Mouse (Mus musculus) retina, postnatal 1 day (tissue): ENCODE measurements around the gene Osbpl7.

ENCODE experiments used
- DNase-seq: peaks from one replicate; pipeline ENCODE4 v3.0.0-alpha.2; 2012

Gene Osbpl7

DNA sequence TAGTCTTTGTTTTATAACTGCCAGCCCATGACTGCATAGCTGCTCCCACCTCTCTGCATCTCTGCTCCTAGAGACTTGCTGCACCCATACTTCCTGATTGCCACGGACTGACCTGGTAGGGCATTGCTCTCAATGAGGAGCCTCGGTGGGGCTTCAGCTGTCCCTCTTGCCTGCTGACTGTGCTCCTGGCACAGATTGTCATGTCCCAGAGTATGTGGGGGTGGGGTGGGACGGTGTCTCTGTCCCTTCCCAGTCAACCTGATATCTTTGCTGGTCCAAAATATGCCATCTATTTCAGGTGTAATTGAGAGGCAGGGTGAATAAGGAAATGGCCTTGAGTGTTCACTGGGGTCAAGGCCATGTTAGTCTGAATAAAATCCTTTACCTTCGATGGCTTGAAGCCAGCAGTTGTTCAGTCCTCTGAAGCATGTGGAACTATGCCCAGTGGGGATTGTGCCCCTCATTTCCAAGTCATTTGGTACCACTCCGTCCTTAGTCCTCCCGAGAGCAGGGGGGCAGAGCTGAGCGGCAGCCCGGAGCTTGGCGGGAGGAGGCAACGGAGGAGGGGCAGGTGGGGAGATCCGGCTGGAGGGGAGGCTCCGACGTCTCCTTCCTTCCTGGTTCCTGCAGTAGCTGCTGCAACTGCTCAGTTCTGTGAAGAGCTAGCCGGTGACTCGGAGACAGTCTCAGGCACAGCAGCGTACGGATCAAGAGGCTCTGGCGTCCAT lies at the start of gene Osbpl7:
TSS of gene Osbpl7 (plus strand) at position 413 of the 728 bp plus-strand sequence.
- peak; percentile 86 for DNase-seq

DNA sequence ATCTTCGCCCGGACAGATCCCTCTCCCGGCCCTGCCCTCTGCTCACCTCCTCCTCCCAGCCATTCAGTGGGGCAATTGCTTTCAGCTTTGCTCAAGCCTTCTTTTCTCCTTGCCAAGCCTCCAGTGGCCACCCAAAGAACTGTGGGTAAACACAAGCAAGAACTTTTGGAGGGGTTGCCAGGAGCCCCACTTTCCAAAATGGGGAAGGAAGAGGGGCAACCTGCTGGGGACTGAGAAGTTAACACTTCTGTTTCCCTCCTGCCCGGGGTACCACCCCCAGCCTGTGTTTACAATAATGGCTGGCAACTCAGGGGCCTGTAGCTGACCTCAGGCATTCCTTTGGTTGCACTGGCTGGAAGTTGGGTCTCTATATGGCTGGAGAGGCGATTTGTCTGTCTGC lies 47.3 kb upstream of the Osbpl7 start:
- no peak for DNase-seq

DNA sequence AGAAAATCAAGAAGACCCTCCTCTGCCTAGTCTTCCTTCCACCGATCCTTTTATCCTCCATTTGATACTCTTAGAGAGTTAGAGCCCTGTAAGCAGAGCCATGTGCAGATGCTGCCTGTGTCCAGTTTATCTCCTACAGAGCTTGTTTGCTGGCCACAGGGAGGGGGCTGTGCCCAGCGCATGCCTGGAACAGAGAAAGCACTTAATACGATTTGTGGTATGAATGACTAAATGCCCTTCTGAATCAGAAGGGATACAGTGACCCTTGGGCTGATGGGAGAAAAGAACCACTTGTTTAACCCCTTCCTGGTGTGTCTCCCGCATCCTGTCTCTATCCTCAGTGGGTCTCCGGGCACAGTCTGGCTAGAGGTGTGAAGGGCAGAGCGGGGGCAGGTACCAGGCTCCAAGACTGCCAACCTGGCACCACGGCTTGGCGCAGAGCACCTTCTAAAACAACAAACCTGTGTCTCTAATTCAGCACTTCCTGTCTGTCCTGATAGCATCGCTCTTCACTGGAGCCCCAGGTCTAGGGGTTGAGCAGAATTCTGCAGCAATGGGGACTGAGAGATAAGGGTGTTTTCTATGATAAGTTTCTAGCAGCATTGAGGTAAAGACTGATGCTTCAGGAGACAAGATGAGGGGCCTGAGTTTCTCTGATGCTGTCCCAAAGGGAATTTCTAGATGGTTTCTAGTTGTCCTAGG lies 43.2 kb upstream of the Osbpl7 start:
- DNase-seq = peak; percentile 79

DNA sequence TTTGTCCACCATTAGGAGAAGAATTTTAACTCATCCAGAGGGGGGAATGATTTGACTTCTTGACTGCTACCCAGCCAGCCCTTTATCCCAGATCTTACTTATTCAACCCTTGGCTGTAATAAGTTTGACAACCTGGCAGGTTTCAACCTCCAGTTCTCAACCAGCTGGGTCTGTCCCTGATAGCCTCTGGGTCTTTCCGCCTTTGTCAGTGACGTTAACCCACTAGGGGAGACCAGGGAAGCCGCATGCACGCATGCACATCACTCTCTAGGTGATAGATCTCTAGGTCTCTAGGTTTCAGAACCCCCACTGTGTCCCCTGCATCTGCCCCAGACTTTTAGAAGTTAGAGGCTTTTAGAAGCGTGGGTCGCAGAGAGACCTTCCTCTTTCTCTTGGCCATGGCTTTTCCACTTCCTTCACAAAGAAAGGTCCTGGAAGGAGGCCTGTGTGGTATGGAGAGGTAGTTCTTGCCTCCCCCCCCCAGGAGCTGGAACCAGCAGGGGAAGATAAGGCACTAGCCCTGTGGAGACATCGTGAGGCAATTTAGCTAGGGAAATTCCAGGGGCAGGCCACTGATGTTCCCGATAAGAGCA lies 41.1 kb upstream of the Osbpl7 start:
- DNase-seq = no peak

DNA sequence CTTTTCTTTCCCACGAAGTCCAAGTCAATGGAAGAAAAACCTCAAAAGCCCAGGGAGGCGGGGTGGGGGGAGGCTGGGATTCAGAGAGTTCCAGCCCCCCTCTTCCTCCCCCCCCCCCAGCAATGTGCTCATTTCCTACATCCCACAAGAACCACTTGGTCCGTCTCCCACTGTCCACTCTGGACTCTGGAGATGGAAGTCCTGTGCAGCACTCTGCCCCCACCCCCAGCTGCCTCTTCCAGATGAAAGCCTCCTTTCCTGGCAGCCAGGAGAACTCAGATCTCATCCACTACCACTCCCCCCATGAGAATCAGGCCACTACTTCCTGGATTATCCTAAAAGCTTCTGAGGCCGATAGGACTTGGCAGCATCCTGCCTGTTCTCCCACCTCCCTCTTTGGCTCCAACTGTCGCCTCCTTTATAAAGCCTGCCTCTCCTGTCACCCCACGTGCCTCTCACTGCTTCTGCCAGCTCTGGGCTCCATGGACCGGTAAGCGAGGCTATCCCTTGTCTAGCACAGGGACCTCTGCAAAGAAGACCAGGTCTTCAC lies 37.2 kb upstream of the Osbpl7 start, which contains the start of gene Sp6:
TSS of gene Sp6 (plus strand) at position 274 of the 550 bp plus-strand sequence.
- peak; percentile 64 for DNase-seq

DNA sequence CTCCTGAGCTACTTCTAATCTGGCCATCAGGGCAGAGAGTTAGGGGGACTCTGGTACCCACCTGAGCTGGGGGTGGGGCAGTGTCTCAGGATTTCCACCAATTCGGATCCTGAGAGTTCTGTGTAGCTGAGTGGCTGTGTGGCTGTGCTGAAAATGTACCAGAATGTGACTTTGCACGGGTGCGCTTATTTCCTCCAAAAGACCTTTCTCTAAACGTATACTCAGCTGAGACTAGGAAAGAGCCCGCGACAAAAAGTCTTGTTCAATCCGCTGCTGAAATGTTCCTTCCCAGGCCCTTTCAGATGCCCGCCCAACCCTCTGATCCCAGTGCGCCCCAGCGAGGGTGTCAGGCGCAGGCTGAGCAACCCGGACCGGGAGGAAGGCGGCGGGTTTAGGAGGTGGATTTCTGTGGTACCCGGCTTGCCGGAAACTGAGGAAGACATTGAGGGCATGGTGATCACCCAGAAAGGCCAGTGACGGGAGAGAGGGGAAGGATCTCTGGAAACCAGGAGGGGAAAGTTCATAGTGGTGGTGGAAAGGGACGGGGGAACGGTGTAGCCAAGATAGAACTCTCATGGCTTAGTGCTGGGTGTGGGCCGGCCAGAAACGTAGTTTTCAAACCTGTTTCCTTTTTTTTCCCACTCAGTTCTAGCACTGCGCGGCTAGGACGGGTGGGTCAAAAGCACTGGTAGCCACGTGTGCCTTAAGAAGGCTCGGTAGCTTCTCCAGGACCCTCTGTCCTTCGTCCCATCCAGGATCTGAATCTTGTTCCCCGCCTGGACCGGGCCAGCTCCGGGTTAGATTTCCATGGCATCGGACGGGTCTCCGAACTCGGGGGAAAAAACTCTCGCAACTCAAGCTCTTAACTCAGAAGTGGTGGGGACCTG lies 32.5 kb upstream of the Osbpl7 start:
- no peak for DNase-seq

DNA sequence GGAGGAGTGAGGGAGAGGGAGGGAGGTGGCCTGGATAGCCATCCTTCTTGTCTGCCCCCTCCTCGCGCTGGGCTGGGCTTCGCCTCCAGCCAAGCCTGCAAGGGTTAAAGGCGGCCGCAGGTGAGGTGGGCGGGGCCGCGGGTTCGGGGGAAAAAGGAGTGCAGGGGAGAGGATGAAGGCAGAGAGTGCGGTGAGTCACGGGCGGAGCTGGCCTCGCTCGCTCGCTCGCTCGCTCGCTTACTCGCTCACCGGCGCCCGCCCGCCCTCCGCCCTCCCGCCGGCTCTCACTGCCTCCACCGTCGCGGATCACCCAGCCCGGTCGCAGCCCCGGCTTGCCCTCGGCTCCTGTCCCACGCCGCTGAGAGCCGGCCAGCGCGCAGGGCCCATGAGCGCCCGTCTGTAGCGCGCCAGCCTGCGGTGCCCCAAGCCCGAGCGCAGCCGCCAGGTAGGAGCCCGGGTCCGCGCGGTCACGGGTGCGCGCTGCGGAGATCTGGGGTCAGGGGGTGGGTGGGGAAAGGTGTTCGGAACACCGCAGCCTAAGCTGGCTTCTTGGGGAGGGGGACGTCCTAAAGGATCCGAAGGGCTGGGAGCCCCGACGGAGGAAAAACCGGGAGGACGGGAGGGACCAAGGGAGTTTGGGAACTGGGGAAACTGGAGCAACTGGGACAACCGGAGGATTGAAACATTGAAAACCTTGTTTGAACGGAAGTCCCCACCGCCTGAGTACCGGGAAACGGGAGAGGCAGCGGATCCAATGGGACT lies 31.7 kb upstream of the Osbpl7 start:
- DNase-seq = no peak

DNA sequence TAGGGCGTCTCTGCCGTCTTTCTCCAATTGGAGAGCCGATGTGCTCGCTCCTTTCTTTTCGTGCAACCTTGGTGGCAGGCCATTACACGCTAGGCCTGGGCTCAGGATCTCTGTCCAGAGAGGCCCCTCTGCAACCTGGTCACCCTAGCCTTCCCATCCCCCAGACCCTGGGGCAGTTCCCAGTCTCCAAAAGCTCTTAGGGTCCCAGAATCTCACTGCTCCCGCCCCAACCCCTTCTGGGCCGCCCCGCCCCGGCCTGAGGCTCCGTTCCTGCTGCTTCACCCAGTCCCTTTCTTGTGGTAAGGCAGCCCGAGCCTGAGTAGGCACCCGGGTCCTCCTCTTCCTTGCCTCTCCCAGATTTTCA lies 31.1 kb upstream of the Osbpl7 start:
- no peak for DNase-seq

DNA sequence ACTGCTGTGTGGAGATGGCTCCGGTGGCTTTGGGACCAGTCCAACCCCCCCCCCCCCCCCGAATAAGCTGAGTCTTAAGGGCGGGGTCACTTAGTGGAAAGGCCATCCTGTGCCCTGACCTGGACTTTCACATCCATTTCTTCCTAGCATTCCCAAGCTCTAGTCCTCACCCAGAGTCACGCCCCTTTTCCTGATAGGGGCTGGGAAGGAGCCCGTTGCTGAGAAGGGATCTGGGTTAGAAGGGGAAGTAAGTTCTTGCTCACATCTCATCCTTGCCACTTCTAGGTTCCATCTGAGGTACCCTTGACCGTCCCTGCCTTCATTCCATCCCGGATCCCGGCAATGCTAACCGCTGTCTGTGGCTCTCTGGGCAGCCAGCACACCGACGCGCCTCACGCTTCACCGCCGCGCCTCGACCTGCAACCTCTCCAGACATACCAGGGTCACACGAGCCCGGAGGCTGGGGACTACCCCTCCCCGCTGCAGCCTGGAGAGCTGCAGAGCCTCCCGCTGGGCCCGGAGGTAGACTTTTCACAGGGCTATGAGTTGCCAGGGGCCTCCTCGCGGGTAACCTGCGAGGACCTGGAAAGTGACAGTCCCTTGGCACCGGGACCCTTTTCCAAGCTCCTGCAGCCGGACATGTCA lies 29.2 kb upstream of the Osbpl7 start:
- no peak for DNase-seq

DNA sequence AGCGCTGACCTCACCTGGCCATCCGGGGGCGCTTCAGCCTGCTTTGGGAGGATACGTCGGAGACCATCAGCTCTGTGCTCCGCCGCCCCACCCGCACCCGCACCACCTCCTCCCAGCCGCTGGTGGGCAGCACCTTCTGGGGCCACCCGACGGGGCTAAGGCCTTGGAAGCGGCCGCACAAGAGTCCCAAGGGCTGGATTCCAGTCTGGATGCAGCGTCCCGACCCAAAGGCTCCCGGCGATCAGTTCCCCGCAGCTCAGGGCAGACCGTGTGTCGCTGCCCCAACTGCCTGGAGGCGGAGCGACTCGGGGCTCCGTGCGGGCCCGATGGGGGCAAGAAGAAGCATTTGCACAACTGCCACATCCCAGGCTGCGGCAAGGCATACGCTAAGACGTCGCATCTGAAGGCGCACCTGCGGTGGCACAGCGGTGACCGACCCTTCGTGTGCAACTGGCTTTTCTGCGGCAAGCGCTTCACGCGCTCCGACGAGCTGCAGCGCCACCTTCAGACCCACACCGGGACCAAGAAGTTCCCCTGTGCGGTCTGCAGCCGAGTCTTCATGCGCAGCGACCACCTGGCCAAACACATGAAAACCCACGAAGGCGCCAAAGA lies 28.4 kb upstream of the Osbpl7 start:
- peak; percentile 83 for DNase-seq

DNA sequence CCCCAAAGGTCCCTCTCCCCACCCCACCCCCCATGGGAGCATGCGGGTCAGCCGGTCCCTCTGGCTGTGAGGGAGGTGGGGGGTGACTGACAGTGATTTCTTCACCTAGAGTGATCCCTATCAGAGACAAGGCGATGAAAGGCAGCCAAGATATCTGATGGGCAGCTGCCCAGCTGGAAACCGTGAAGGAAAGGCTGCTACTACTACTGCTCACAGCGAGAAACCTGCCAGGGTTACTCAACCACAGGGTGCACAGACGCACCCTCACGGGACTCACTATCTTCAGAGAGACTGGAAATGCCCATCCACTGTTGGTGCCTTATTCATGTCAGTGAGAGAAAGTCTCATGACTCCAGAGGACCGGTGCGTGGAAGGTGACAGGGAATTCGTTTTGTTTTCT lies 25.5 kb upstream of the Osbpl7 start:
- no peak for DNase-seq

DNA sequence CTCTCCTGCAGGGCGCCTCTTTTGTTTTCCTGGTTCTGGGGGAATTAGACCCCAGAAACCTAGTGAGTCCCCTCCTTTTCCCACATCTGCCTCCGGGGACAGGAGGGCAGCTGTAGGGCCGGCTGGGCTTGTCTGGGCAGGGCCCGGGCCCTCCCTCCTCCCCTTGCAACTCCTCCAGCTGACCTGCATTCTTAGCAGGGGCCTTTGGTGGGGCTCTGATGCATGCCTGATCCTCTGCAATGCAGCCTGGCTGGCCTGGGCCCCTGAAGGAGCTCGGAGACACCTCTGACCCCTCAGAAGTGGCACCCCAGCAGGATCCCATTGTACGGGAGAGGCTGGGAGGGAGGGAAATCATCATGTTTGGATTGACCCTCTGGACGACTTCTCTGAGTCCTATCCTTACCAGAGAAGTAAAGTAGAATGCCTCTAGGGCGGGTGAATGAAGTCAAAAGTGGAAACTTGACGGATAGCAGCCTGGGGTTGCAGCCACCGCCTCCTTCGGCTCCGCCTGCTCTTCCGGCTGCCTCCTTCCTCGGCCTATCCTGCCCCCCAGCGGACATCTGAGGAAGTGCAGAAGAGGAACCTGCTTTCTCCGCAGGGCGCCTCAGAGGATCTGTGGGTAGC lies 24.6 kb upstream of the Osbpl7 start:
- peak; percentile 90 for DNase-seq

DNA sequence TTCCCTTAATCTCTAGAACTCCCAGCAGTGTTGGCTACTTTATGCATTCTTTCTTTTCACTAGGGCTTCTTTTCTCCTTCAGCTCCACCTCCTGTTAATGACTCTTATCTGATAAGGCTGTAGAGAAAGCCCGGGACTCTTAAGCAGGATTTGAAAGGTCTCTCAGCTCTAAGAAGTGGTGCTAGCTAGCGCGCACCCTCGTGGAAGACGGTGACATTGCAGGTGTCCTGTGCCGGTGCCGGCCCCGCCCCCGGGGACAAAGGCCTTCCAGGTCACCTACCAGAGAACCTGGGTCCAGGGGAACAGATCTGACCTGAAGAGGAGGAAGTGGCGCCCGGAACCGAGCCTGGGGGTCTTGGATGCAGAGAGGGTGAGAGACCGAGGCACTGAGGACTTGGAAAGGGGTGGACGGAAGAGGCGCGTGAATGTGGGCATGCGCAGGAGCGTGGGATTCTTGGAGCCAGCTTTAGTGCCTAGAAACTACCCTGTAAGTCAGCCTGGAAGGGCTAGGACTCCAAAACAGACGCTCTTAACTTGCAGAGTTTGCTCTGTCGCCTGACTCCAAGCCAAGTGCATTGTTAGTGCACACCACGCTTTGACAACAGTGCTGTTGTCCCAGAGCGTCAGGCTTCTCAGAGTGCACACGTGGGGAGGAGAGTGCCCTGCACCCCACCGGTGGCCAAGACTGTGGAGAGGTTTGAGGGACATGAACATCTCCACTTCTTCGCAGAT lies 20.6 kb upstream of the Osbpl7 start, which contains the start of gene Scrn2:
TSS of gene Scrn2 (plus strand) at position 253 of the 732 bp plus-strand sequence.
- peak; percentile 92 for DNase-seq

DNA sequence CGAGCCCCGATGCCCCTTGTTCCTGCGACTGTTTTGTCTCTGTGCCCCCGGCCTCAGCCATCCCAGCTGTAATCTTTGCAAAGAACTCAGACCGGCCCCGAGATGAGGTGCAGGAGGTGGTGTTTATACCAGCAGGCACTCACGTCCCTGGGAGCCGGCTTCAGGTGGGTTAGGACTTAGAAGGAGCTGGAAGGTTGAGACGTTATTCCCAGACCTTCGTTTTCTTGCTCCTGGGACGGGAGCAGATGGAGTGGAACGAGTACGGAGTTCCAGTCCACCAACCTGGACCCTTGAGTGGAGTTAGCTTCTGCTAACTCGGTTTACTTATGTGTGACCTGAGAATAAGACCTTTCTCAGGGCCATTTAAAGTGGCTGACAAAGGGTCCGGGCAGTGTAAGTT lies 20.0 kb upstream of the Osbpl7 start:
- no peak for DNase-seq

DNA sequence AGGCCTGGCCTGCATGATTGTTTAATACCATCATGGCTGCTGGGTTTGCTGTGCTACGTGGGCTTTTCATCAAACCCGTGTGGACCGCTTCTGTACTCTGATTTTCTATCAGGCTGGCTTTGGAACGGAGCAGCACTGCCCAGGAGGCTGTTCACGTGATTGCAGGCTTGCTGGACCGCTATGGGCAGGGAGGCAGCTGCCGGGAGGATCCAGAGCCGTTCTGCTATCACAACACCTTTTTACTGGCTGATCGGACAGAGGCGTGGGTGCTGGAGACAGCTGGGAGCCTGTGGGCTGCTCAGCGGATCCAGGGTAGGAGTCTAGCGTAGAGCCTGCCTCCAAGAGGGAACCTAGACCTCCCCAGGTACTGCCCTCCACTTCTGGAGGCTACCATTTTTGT lies 18.5 kb upstream of the Osbpl7 start:
- no peak for DNase-seq

DNA sequence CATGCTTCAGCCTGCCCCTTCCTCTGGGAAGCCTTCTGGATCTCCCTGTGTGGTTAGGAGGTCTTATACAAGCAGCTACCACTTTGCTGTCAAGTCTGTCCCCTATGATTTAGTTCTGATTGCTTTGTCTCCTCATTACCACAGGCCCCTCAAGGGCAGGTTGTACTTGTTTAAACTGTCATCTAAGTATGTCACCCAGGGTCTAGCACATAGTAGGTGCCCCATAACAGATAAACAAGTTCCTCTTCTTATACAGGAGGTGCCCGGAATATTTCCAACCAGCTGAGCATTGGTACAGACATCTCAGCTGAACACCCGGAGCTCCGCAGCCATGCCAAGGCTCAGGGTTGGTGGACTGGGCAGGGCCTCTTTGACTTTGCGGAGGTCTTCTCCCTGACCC lies 17.9 kb upstream of the Osbpl7 start:
- no peak for DNase-seq

DNA sequence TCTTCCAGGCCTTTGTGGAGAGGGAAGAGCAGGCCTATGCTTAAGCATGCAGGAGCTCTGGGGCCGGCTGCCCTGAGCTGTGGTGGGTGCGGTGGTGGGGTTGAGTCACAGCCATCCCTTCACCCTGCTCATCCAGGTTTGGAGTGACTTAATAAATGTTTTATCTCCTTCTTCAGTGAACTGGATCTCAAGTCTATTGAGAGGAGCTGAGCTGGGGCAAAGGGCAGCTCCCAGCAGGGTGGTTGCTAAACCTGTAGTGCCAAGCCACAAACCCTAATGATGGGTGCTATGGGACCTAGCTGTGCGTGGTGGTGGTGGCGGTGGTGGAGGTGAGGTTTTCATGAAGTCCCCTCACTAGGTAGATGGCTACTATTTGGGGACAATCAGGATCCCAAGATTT lies 16.6 kb upstream of the Osbpl7 start:
- DNase-seq = no peak

DNA sequence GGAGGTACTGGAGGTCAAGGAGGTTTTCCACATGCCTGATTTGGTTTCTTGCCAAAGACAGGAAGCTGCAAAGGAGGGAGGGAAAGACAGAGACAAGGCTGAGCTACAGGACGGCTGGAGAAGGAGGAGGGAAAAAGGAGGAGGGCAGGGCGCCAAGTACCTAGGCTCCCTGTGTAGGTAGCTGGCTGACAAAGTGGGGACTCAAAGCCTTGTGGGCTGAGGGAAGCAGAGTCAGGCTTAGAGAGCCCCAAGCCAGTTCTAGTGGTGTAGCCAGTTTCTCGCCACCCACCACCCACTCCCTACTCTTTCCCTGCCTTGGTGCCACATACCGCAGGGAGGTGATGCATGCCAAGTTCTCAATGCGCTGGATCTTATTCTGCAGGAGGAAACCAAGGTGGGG lies 14.3 kb upstream of the Osbpl7 start:
- DNase-seq = no peak

DNA sequence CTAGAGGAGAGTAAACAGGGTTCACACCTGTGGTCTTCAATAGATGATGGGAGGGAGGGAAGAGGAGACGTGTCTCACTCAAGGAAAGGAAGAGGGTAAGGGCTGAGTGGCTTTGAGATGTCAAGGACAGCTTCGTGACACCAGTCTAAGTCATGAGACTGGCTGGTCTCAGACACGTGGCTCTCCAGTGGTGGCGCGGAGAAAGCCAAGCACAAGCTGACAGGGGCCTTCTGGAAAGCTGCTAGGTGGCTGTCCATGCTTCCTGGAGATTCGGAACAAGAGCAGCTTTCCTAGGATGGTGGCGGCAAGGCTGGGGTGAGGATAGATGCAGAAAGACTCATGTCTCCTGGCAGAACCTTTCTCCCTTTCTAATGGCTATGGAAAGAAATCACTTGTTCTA lies 11.5 kb upstream of the Osbpl7 start:
- DNase-seq = no peak
